Mouse (Mus musculus): Measurements from ENCODE around the gene Atp6v0e.

GRCm38 (mm10) chr17:26717868-26718267 lies 54.8 kb downstream of the Atp6v0e start:
- TF ChIP-seq TAL1 (IDR thresholded peaks at IDR 0.05; ENCODE audit: low read length) (no peak), GATA1 (IDR thresholded peaks at IDR 0.05; ENCODE audit: low read length) (no peak)

Measured in erythroblast, embryonic 14.5 days (primary cell).